Mouse (Mus musculus) liver (tissue): Measurements from ENCODE around the gene Prss35.

Experiments used
- DNase-seq: peaks from one replicate; pipeline ENCODE4 v3.0.0-alpha.2; 2020; ENCODE audit warnings: mixed read lengths

Prss35 gene

DNA sequence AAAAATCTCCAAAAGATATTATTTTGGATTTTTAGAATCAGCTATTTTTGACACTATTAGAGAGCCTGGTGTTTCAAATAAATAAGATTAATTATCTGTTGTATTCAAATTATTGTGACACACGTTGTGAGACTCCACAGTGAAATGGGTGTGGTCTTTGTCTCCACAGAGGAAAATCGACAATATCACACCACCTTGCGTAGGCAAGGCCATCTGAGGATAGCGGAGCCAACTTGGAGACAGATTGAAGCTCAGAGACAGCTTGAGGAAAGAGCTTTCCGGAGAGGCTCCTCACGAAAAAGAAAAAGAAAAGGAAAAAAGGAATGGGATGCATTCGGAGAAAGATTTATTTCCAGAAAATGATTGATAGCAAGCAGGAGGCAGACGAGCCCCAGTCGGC, 8.7 kb upstream of the Prss35 start:
- DNase-seq: no peak

DNA sequence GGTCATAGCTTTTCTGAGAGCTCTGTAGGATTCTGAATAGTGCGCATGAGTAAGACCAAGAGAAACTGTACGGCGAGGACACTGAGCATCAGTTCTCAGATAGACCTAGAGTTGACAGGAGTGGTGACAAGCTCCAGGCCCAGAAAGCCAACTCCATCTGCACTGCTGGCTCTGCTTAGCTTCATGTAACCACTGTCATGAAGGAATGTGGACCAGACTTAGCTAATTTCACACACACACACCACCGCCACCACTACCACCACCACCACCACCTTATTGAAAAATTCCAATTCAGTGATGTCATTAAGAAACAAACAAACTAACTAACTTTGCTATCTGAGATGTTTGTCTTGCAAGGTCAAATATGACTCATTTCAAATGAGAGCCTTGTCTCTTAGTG, 6.5 kb upstream of the Prss35 start:
- DNase-seq: no peak

DNA sequence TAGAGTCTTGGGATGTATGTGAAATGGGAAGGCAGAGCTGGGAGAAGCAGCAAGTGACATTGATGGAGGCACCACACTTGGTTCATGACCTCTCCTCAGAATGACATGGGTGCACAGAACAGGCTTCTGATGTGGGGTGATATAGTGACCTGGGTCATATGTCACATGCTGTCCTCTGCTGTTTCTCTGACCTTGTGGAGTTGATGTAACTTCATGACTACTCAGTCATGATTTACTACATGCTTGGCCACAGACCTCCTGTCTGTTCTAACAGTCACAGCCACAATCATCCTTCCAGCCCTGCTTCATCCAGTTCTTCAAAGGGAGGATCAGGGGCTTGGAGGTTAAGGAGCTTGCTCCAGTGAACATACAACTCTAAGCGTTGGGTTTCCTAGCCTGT, 5.4 kb upstream of the Prss35 start:
- DNase-seq: no peak

DNA sequence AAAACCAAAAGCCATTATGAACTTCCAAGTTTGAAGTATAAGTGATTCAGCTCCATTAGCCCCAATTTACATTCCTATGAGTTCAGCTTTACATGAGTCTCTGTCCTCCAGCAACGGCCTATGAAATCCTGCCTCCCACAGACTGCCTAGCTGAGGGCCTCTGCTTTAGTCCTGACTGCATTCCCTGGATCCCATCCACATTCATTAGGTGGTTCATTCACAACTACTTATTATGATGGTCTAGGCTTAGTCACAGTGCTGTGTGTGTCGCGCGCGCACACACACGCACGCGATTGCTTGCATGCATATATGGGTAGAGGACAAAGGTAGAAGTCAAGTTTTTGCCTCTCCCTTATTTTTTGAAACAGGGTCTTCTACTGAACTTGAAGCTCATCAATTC, 4.6 kb upstream of the Prss35 start:
- DNase-seq: no peak

DNA sequence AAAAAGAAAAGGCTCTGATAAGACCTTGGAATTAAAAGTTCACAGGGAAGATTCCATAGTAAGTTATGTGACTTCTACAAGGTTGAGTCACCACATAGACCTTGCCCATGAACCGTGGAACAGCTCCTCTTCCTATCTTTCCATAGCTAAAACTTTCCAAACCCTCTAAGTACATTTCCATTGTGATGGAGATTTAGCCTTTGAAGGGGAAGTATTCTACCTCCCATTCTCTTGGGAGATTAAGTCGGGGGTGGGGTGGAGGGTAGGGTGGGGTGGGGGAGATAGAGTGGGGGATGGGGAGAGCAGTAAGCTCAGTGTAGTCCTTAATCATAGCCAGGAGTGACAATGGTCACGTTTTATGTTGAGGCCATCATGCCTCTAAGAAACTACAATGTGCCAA, 3.5 kb upstream of the Prss35 start:
- no peak for DNase-seq

DNA sequence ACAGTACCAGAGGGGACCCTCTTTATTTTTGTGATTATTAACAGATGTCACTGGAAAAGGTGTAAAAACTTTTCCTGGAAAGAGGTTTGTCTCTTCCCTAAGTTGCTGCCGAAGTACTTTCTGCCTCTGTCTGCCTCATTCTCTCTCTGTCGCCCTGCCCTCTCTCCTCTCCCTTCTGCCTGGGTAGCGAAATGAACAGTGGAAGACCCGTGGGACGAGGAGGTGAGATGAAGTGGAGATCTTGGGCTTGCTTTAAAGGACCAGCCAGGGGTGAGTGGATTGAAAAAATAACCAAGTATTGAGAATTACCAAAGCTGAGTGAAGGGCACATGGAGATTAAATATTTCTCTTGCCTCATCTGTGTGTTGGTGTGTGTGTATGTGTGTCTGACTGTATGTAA, 592 bp downstream of the Prss35 start:
- DNase-seq: no peak

DNA sequence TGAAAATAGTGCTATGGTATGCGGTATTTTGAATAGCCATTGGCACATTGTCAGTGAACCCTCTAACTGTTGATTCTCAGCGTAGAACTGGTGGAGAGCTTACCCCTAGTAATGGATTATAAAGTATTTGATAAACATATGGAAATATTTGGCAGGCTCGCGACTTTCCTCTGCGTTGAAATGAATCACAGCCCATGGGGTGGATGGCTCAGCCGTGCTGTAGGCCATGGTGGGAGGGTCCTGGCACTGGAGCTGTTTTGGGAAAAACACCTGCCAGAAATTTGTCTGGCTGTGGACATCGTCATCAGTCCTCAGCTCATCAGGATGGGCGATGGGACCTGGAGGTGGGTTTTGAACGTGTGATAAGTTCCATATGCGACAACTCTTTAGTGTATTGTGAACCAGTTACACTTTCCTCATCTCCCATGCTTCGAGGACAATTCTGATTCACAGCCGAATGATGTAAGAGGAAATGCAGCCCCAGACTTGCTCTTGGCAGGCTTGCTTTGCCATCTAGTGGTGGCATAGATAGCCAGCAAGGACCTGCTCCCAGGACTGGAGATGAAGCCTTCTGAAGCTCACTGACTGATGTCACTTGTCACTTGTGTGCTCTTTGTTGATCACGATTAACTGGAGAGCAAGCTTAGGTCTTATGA, 2.6 kb downstream of the Prss35 start:
- peak; percentile 33 for DNase-seq

DNA sequence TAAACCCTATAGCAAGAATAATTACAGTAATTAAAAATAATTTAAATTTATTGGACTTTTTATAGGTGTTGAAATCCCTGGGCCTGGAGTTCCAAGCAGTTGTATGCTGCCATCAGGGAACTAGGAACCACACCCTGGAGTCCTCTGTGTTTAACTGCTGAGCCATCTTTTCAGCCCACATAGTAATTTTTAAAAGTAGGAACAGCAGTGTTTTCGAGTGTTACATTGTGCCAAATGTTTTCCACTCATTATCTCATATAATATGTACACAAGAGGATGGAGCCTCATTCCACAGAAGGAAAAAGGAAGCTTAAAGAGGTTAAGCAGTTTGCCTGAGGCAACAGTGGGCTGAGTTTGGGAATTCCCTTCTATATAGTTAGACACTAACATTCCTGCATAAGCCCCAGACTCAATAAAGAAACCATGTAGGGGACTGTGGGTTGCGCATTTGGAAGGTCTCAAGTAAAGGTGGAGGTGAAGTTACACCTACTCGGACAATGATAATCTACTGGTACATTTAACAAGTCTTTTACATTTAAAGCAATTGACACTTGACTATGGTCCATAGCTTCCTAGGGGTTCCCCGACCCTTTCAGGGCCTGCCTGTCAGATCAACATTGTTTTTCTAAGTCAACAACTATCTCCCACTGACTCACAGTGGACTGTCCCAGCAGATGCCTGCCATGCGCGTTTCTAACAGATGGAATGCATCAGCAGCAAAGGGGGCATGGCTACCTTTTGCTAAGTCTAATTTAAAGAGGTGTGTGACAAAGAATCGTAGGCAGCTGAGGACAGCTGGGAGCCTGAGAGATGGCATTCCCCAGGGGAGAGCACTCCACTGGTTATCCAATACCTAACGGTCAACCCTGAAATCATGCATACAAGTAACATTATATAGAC, 19.3 kb downstream of the Prss35 start:
- DNase-seq: no peak

DNA sequence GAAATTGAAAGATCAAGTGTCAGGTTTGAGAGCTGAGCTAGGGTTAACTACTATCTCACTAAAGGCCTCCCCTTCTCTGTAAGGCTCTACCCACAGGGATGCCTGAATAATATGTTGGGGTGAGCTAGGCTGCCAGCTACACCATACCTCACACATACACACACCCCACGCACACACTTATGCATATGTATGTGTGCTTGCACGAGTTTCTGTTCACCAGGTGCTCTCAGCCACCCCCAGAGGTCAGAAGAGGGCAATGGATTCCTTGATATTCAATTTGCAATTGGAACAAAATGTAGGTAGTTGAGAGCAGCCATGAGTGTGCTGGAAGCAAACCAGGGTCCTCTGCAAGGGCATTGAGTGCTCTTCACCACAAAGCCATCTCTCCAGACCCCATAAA, 20.6 kb downstream of the Prss35 start:
- no peak for DNase-seq

DNA sequence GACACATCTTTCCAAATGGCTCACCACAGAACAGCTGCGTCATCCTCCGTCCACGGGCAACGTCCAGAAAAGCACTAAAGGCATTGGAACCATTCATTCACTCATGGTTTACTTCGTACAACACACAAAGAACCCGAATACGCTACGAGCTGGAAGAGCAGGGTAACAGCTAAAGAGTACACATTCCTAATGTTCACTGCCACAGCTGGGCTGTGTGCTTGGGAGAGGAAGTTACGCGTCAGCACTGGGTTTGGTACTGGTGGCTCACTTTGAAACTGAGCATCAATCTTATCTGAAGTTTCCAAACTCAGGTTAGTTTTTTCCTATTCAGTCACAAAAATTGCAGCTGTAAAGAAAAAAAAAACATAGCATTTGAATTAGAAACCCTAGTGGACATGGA, 23.5 kb downstream of the Prss35 start:
- no peak for DNase-seq

DNA sequence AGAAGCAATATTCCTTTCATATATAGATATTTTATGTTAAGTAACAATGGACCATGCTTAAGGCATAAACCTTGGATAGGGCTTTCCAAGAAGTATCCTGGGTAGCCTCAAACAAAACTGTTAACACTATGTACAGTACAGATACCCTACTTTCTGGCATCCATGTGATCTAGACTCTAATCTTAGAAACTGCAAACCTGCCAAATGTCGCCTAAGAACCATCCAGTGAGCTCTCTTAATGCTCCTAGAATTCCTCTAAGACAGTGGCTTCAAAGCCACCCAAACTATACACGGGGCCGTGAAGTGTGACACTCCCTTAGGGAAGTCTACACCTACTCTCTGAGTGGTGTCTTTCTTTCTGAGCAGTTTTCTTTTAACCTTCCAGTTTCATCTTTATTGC, 29.4 kb downstream of the Prss35 start:
- DNase-seq: no peak

DNA sequence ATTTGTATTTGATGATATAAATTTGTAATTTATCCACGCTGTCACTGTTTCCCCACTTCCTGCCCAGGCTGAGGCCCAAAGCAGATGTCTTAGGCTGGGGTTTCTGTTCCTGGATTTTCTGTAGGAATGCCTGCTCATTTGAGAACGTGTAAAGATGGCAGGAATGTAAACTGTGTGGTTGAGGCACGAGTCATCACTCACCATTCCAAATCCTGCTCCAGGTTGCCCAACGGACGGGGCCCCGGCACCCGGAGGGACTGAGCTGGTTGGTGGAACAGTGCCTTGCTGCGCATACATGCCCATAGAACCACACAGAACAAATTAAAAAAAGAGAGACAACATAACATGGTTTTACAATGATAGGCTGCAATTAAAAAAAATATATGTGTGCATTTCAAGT, 30.5 kb downstream of the Prss35 start:
- no peak for DNase-seq

DNA sequence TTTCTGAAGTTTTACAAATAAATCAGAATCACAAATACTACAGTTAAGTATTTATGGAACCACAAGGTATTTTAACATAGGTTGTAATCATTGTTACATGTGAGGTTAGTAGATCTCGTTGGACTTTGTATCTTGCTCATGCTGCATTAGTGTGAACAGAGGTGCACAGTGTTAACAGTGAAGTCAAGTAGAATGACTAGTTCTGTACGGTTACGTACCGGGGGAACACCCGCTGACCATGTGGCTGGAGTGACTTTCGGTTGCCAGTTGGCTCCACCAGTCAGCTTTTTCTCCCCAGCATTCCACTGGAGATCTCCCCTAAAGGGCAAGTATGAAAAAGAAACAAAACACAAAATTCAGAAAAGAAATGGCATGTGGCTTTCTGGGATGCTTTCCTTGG, 31.9 kb downstream of the Prss35 start:
- DNase-seq: no peak

DNA sequence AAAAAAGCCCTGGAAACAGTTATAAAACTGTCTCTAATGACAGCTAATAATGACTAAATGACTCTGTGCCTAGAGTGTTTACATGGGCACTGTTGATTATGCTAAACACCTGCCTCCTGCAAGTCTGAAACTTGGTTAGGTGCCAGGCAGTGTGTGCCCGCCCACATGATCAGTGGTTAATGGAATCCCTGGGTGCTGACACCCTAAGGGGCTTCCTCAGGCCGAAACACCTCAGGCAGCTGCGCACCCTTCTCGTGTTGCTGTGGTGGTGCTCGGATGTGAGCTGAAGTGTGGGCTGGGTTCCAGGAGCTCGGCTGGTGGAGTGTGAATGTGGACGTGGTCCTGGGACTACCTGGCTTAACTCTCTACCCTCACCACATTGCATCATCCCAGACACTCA, 33.9 kb downstream of the Prss35 start:
- DNase-seq: no peak

DNA sequence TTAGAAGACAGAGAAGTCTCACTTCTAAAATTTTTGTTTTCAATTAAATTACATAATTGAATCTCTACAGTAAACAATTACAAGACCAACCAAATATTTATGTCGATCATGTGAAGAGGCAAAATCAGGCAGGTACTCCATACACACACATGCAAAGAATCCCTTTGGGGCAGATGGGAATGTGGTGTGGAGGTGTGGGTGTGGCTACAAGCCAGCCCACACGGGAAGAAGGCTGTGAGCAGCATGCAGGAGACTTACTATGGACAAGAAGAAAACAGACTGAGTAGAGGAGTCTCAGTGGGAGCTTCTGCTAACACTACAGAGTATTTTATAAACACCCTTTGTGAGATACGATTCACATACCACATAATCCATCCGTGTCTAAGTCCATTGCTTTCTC, 34.8 kb downstream of the Prss35 start:
- DNase-seq: no peak

DNA sequence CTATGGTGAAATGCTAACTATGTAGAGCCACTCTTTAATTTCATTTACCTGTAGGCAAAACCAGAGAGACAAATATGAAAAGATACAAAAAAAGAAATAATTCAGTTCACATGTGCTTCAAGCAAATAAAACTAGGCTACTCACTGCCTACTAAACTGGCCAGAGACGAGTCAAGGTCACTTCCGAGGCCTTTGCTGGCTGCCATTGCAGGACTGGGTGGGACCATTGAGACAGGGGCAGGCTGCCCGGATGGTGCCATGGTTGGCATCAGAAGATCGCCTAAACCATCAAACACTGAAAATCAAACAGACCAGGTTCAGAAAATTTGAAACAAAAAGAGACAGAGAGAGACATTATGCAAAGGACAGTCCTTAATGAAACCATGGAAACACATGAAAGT, 38.0 kb downstream of the Prss35 start:
- DNase-seq: no peak

DNA sequence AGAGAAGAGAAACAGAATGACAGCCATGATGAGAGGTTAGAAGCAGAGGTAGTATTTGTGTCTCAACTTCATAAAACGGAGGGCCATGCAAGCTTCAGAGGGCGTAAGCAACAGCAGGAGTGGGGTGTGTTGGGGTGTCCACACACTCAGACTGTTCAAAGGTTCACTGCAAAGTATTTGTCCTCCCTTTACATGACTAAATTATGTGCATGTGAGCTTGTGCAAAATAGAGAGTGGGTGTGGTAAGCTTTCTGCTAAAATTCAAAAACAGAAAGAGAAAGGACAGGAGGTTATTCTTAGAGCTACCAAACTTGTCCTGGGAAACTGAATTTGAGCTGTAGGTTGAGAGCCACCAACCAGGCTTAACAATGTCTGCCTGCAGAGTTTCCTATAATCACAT, 39.4 kb downstream of the Prss35 start:
- no peak for DNase-seq

DNA sequence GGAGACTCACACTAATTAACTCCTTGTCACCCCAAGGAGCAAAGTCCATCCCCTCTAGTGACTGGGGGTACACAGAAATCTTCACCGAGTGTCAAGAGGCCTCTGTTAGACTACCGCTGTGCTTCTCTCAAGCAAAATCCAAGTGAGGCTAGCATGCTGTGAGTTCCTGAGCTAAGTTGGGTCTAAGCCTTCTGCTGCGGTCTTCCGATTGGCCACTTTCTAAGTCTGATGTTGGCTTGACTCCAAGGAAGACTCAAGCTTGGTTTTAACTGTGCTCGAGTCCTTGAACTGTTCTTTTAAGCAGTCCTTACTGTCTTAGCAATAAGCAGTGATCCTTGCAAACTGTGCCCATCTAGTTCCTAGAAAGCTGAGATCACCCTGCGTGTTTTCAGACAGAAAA, 45.7 kb downstream of the Prss35 start:
- no peak for DNase-seq

DNA sequence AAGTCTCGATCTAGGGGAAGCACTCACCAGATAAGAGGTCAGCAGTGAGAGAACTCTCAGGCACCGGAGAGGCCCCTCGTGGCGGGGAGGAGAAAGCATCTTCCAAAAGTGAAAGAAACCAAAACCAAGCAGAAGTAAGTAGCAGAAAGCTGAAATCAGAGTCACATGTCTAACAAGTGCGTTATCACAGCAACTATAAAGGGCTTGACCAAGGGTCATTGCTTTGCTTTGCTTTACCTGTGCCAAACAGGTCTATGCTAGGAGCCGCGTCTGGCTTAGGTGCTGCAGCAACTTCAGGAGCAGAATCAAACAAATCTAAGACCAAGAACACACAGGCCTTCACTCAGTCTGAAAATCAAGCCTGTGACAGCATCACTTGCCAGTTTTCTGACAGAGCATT, 48.5 kb downstream of the Prss35 start:
- DNase-seq: no peak

DNA sequence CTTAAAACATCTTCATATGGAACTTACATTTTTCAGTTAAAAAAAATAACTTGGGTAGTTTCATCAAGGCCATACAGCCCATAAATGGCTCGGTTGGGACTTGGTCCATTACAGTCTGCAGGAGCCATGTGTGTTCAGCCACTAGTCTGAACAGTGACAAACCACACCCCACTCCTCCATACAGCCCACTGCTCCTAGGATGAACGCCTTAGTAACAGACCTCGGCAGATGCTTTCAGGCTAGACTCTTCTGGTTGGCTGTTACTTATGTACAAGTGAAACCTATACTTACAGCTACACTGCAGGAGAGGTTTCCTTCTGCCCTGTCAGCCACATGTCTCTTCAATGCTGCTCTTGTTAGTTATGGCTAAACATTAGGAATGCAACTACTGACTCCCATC, 51.8 kb downstream of the Prss35 start:
- DNase-seq: no peak

DNA sequence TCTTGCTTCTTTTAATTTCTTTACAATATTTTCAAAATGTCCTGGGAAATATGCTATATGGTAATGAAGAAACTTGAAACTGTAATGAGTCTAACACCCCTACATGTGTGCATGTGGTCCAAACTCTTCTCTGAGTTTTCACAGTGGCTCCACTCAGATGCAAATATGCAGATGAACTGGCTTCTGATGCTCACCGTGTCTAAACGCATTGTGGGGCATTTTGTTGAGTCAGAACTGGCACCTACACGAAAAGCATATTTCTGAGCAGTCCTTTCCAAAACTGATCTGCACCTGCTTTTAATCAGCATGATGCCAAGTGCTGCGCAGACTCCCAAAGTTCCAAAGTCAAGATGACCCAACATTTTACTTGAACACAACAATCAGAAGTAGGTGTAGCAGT, 54.1 kb downstream of the Prss35 start:
- no peak for DNase-seq

DNA sequence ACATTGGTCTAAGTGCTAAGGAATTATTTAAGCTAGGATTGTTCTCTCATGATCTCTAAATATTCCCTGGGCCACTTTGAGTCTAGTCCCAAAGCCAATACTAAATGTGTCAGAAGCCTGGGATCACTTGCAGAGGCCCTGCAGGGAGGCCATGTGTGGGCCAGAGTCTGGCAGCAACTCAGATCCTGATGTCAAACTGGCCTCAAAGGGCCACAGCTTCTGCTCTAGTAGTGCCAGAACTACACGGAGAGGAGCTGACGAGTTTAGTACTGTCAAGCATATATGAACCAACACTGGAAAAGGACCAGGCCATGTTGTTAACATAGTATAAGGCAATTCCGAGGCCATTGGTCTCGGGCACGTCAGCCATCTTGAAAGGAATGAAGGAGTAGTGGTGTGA, 54.7 kb downstream of the Prss35 start:
- DNase-seq: no peak

DNA sequence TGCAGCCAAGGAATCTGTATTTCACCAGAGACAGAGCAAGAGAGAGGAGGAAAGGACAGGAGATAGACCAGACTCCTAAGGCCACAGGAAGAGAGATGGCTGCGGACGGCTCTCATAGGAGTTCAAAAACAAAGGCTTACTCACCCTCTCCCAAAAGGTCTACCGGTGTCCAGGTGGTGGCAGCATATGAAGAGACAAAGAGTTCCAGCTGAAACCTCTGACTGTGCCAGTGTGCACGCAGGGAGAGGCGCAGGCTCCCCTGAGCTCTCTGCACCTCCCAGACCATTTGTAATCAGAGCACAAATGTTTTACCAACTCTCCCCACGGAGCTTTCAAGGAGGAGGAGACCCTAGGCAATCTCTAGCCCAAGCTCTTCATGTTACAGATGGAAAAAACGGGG, 55.2 kb downstream of the Prss35 start:
- DNase-seq: no peak

DNA sequence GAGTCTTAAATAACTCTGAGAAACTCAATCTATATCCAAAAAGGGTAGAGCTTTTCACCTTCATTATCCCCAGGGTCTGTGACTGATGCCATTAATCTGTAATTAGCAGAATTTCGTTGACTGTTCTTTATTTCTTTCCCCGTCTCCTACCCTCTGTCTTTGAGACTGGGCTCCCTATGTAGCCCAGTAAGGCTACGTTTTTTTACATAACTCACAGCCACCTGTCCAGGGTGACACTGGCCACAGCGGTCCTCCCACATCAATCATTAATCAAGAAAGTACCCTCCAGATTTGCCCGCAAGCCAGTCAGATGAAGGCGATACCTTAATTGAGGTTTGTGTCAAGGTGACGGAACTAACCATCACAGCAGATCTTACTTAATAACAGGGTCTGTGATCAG, 55.6 kb downstream of the Prss35 start:
- no peak for DNase-seq
